Mouse (Mus musculus) layer of hippocampus, adult 8-10 months (tissue): ENCODE results near the gene Naa20. TPM values are rescaled to one million over a fixed set of nuclear protein-coding genes. Genes with fewer than 3 reads are reported as not detected.

Experiments
- DNase-seq, 2 experiments: peaks; one replicate each; pipeline ENCODE4 v3.0.0; 2022; ENCODE audit warnings: low spot score in 2 of 2
- microRNA-seq, 2 experiments: library from miRNA; unstranded; fragments of <30 nt; microRNA quantifications; one replicate each; pipeline ENCODE4 v1.2.0; 2022
- total RNA-seq, 4 experiments: library from RNA; stranded (reverse); gene quantifications; 2 replicates each; pipeline ENCODE4 v1.2.4; 2022

The Naa20 gene
- total RNA-seq, 4 experiments from 2014 or later = 67.6 to 70.7 (median 69.0) TPM

- no peak for DNase-seq
Measured at GRCm38 (mm10) chr2:145948402-145948954, 46.6 kb downstream of the Naa20 start.

GRCm38 (mm10) chr2:145949475-145950068 lies 47.7 kb downstream of the Naa20 start:
- no peak for DNase-seq

- DNase-seq = no peak
Measured at GRCm38 (mm10) chr2:145950239-145950638, 48.3 kb downstream of the Naa20 start.

DNA sequence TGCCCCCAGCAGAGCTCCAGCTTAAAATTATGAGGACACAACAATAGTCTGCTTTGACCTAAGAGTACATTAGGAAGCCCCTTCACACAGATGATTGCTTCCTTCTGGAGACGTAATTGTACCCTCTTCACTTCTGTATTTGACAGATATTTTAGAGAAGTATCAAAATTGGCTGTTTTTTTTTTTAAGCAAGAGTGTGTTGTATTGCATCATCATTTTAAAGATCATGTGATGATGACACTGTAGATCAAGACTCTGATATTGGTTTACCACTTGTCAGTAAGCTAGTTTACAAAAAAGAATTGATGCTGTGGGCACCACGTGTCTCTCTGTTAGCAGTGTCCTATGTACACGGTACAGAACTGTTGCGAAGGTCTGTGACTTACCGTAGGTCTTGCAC lies 50.8 kb downstream of the Naa20 start:
- no peak for DNase-seq

GRCm38 (mm10) chr2:145955844-145956243 lies 53.9 kb downstream of the Naa20 start:
- DNase-seq = no peak

- DNase-seq = no peak
Measured at GRCm38 (mm10) chr2:145956318-145956717, 54.4 kb downstream of the Naa20 start.

- DNase-seq = no peak
Measured at GRCm38 (mm10) chr2:145957450-145957849, 55.6 kb downstream of the Naa20 start.

- DNase-seq = no peak
Measured at GRCm38 (mm10) chr2:145958097-145958496, 56.2 kb downstream of the Naa20 start.

DNA sequence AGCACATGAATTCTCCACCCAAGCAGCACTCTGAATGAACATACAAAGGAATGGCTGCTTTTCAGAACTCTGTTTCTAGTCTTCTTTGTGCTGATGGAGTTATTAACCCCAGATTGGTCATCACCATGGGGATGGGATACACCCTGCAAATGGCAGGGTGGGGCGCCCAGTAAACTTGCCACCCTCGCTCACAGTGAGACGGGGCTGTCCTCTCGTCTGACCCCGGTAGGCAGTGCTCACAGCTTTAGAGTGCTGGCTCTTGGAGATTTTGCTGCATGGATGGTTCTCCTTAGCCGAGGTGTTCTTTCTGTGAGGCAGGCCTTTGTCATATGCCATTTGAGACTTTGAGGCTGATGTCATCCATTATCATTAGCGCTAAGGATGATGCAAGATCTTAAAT lies 56.7 kb downstream of the Naa20 start:
- DNase-seq = no peak

DNA sequence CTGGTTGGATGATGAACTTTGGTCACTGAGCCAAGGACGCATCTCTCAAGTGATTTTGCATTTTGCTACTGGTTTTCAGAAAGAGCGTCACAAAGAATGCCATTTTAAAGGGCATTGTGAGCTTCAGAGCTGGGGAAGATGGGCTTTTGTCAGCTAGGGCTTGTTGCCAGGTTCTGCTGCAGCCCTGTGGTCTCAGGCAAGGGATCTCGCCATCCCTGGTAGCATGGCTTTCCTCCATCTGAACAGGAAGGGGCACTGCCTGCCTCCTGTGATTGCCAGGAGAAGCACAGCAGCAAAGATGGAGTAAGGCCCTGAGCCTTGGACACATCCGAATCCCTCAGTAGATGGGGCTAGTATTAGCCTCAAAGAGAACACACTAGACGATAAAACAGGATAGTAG lies 60.0 kb downstream of the Naa20 start:
- no peak for DNase-seq

Small RNA genes within 50 kb of the gene (microRNA-seq; reads per million reads assigned to microRNA genes)
- gene Gm25026 = 0 reads per million in 2 experiments

Other genes starting within 250 kb of the Naa20 start
- gene Rin2, start 226.9 kb upstream of the Naa20 start, total RNA-seq = 10 to 100 TPM; 28.4 to 45.9 (median 35.7) TPM
- 1 to 10 TPM; 2.3 to 4.4 (median 3.5) TPM for gene Cfap61, start 32.7 kb downstream of the Naa20 start, total RNA-seq
- gene Crnkl1, start 32.9 kb downstream of the Naa20 start, total RNA-seq = 10 to 100 TPM; 18.8 to 19.9 (median 19.3) TPM